Mouse (Mus musculus): ENCODE data around the gene Gp5. TPM values are rescaled to one million over a fixed set of nuclear protein-coding genes. Genes with fewer than 3 reads are reported as not detected.

Gene Gp5
- polyA plus RNA-seq, 1 experiment = 0.96 TPM

DNA sequence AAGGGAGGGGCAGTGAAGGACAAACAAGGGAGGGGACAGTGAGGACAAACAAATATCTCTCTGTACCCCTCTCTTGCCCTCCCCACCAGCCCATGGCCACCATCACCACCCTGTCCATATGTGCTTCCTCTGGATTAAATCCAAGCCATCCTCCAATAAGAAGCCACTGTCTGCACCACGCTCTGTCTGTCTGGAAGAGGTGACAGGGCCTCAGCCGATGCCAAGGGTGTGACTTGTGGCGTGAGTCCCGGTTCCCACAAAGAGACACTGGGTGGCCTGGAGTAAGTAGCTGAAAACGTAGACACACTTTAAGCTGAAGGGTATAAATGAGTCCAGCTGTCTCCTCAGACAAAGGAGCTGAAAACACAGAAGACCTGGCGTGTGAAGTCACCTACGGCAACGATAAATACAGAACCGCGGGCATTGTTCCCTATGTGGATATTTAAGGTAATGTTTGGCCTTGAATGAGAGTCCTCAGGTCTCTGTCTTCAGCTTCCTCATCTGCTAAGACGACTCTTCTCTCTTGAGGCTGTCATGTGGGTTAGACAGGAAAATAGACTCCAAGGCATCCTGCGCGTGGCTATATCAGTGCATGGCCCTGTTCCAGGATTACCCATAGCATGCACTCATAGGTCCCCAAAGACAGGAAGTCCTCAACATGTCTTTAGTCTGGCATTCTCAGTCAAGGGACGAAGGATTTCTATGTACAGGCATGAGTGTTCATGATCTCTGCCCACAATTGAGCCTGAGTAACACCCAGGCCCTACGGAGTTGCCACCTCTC is 34.8 kb downstream of the Gp5 start:
- DNase-seq (ENCODE audit: low read depth) = peak; percentile 22
- TF ChIP-seq POLR2A (IDR thresholded peaks at IDR 0.05; ENCODE audit: borderline replicate concordance, extremely low read depth, insufficient read depth, insufficient read length, poor library complexity, severe bottlenecking) (no peak), CTCF (IDR thresholded peaks at IDR 0.05; ENCODE audit: borderline replicate concordance, extremely low read depth, insufficient read depth, insufficient read length) (no peak)

DNA sequence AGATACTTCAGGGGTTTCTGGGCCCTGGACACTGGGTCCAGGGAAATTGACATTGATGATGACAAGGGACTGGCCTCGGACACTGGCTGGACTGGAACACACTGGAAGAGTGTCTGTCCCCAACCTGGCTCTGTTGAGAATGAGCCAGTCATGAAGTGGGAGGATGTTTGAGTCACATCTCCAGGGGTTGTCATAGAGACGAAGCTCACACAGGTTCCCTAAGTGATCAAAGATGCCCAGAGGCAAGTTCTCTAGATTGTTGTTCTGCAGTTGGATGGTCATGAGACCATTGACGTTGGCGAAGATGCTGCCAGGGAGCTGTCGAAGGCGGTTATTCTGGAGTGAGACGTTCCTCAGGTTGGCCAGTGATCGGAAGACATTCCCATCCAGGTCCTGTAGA is 37.5 kb downstream of the Gp5 start:
- TF ChIP-seq POLR2A (IDR thresholded peaks at IDR 0.05; ENCODE audit: borderline replicate concordance, extremely low read depth, insufficient read depth, insufficient read length, poor library complexity, severe bottlenecking) (no peak), CTCF (IDR thresholded peaks at IDR 0.05; ENCODE audit: borderline replicate concordance, extremely low read depth, insufficient read depth, insufficient read length) (no peak)
- DNase-seq (ENCODE audit: low read depth) = no peak

DNA sequence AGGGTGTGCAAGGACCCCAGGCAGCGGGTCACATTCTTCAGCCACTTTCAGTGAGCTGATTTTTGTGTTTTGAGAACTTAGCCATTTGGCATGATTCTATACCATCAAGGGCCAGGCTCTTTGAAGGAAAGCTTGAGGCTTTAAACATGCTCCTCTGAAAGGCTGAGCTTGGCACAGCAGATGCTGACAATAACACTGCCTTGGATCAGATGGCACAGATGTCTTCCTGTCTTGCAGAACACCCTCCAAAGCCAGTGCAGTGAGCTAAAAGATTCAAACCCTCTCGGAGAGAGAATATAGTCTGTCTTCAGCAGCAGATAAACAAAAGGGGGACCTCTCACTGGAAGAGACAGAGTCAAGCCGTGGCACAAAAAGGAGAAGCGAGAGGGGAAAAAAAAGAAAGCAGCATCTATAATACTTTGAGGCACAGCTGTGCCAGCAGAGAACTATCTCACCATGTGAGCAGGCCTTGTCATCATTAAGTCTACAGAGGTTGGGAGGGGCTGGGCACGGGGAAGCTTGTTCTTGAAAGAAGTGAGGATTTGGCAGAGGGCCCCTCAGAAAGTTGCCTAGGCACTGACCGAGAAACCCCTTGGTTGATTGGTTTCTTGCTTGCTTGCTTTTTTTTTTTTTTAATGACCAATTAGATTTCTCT is 38.5 kb downstream of the Gp5 start:
- TF ChIP-seq POLR2A (IDR thresholded peaks at IDR 0.05; ENCODE audit: borderline replicate concordance, extremely low read depth, insufficient read depth, insufficient read length, poor library complexity, severe bottlenecking) (no peak), CTCF (IDR thresholded peaks at IDR 0.05; ENCODE audit: borderline replicate concordance, extremely low read depth, insufficient read depth, insufficient read length) (no peak)
- DNase-seq (ENCODE audit: low read depth) = peak; percentile 75

DNA sequence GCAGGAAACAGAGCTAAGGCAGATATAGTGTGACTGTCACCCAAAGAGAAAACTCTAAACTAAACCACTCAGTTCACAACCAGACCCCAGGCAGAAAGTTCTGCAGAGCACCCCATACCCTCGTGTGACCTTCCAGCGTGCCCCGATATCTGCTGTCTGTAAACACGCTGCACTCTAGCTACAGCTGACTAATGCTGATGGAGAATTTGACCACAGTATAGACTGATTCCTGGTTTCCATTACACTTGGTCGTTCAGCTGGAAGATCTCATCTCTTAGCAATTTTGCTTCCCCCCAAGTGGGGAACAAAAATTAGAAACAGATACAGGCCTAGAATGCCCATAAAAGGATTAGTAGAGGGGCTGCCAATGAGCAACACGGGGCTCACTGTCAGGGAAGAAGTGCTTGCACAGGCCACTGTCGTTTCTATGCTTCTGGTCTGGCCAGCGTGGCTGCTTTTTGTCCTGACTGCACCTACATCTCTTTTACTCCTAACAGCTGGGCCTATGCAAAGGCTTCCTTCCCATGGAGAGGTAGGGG is 39.3 kb downstream of the Gp5 start:
- TF ChIP-seq POLR2A (IDR thresholded peaks at IDR 0.05; ENCODE audit: borderline replicate concordance, extremely low read depth, insufficient read depth, insufficient read length, poor library complexity, severe bottlenecking) (no peak), CTCF (IDR thresholded peaks at IDR 0.05; ENCODE audit: borderline replicate concordance, extremely low read depth, insufficient read depth, insufficient read length) (no peak)
- DNase-seq (ENCODE audit: low read depth) = no peak

DNA sequence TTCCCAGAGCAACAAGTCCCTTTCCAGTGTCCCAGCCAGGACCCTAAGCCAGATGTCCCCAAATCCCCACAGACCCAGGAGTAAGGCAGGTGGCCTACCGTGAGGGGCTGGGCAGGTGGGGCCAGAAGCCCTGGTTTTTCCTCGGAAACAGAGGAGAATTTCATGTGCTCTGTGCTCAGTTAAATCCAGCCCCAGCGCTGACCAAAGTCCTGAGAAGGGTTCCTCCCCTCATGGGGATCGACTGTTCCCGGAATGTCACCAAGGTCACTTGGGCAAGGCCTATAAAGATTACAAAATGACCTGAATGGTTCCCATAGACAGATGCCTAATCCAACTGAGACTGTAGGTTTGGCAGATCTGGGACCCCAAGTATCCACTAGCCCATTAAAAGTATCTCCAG is 43.2 kb downstream of the Gp5 start, which contains the start of gene Cpn2:
TSS of gene Cpn2 (minus strand) at position 141 of the 400 bp plus-strand sequence.
- no peak for DNase-seq (ENCODE audit: low read depth)
- TF ChIP-seq CTCF (IDR thresholded peaks at IDR 0.05; ENCODE audit: borderline replicate concordance, extremely low read depth, insufficient read depth, insufficient read length) = no peak
- TF ChIP-seq POLR2A (IDR thresholded peaks at IDR 0.05; ENCODE audit: borderline replicate concordance, extremely low read depth, insufficient read depth, insufficient read length, poor library complexity, severe bottlenecking) = no peak

DNA sequence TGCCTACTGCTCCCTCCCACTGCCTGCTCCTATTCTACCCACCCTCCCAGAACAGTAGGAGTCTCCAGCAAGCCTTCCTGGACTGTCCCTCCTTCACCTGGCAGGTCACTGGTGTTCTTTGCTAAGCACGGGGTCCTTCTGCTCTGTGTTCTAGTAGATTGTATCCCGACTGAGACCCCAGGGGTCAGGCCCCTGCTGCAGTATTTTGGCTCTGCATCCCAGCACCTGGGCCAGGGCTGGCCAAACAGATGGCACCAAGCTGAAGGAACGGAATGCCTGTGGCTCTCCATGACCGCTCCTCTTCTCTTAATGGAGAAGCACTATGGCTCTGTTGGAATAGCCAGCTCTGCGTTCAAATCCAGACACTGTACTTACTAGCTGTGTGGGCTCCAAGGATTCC is 44.0 kb downstream of the Gp5 start:
- no peak for TF ChIP-seq CTCF (IDR thresholded peaks at IDR 0.05; ENCODE audit: borderline replicate concordance, extremely low read depth, insufficient read depth, insufficient read length)
- TF ChIP-seq POLR2A (IDR thresholded peaks at IDR 0.05; ENCODE audit: borderline replicate concordance, extremely low read depth, insufficient read depth, insufficient read length, poor library complexity, severe bottlenecking) = no peak
- DNase-seq (ENCODE audit: low read depth) = no peak

DNA sequence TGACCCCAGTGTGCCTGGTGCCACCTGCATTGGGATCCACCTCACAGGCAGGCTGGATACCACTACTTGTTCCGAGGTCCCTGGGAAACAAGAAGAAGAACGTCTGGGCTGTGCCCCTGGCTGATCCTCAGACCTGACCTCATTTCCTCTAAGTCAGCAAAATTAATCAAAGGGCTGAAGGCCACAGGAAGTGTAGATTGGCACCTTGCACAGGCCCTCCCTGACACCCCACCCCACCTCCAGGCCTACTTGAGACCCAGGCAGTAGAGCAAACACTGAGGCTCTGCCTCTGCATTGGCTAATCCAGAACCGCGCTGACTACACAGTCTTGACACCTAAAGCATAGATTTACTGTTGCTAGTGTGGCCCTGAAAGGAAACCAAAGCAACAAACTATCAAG is 45.0 kb downstream of the Gp5 start:
- TF ChIP-seq POLR2A (IDR thresholded peaks at IDR 0.05; ENCODE audit: borderline replicate concordance, extremely low read depth, insufficient read depth, insufficient read length, poor library complexity, severe bottlenecking) (no peak), CTCF (IDR thresholded peaks at IDR 0.05; ENCODE audit: borderline replicate concordance, extremely low read depth, insufficient read depth, insufficient read length) (no peak)
- DNase-seq (ENCODE audit: low read depth) = no peak

DNA sequence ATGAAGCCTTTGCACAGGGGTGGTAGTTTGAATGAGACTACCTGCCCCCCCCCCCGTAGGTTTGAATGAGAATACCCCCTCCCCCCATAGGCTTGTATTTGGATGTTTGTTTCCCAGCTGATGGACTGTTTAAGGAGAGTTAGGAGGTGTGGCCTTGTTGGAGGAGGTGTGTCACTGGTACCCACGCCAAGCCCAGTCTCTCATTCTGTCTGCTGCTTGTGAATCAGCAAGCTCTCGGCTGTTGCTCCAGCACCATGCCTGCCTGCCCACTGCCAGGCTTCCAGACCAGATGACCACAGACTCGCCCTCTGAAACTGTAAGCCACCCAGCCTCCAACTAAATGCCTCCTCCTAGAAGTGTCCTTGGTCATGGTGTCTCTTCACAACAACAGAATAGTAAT is 47.4 kb downstream of the Gp5 start:
- TF ChIP-seq POLR2A (IDR thresholded peaks at IDR 0.05; ENCODE audit: borderline replicate concordance, extremely low read depth, insufficient read depth, insufficient read length, poor library complexity, severe bottlenecking) = no peak
- DNase-seq (ENCODE audit: low read depth) = no peak

DNA sequence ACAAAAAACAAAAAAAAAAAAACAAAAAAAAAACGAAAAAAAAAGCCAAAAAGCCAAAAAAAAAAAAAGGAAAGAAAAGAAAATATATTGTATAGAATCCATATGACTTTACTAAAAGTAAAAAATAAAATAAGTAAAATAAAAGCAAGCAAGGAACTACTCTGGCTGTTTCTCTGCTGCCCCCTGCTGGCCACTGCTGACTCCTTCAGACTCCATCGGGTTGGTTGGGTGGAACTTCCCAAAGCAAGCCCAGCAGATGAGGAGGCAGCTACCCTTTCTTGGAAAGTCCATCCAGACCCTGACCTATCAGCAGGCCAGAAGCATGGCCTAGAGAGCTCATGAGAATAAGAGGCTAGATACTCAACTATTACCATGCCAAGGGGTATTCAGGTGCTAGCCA is 47.9 kb downstream of the Gp5 start:
- TF ChIP-seq CTCF (IDR thresholded peaks at IDR 0.05; ENCODE audit: borderline replicate concordance, extremely low read depth, insufficient read depth, insufficient read length) = peak; percentile 89
- no peak for TF ChIP-seq POLR2A (IDR thresholded peaks at IDR 0.05; ENCODE audit: borderline replicate concordance, extremely low read depth, insufficient read depth, insufficient read length, poor library complexity, severe bottlenecking)
- peak; percentile 81 for DNase-seq (ENCODE audit: low read depth)

DNA sequence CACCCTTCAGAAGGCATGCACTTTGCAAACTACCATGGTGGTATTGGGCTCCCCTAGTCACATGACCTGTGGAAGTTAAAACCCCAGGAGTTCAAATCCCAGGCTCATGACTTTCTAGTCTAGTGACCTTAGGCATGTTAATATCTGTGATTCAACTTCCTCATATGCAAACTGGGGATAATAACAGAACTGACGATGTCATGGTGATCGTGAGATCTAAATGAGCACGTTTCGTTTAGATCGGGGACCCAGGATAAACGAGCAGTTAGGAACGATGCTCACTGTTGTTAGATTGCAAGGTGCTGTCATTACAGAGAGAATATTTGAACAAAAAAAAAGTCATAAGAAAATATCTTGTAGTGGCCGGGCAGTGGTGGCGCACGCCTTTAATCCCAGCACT is 48.4 kb downstream of the Gp5 start:
- DNase-seq (ENCODE audit: low read depth) = no peak
- no peak for TF ChIP-seq CTCF (IDR thresholded peaks at IDR 0.05; ENCODE audit: borderline replicate concordance, extremely low read depth, insufficient read depth, insufficient read length)
- no peak for TF ChIP-seq POLR2A (IDR thresholded peaks at IDR 0.05; ENCODE audit: borderline replicate concordance, extremely low read depth, insufficient read depth, insufficient read length, poor library complexity, severe bottlenecking)

DNA sequence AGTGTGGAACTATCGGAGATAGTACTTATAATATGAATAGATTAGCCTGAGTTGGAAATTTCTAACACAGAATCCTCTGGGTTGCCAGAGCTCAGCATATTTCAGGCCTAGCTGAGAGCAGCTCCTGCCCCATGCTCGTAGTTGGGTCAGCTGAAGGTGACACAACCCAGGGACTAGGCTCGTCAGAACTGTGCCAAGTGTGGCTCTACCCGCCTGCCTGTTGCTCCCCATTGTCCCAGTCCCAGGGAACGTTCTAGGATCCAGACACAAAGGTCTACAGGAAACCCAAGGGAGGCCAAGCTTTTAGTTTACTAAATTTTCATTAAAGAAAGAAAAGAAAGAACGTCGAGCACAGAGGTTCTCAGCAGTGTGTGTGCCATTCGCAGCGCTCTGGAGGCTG is 49.2 kb downstream of the Gp5 start:
- DNase-seq (ENCODE audit: low read depth) = no peak
- no peak for TF ChIP-seq CTCF (IDR thresholded peaks at IDR 0.05; ENCODE audit: borderline replicate concordance, extremely low read depth, insufficient read depth, insufficient read length)
- TF ChIP-seq POLR2A (IDR thresholded peaks at IDR 0.05; ENCODE audit: borderline replicate concordance, extremely low read depth, insufficient read depth, insufficient read length, poor library complexity, severe bottlenecking) = no peak

All from brain, embryonic 14.5 days (tissue).